ENCODE assay signal across 33 mouse cellular contexts in the genomic region with DNA sequence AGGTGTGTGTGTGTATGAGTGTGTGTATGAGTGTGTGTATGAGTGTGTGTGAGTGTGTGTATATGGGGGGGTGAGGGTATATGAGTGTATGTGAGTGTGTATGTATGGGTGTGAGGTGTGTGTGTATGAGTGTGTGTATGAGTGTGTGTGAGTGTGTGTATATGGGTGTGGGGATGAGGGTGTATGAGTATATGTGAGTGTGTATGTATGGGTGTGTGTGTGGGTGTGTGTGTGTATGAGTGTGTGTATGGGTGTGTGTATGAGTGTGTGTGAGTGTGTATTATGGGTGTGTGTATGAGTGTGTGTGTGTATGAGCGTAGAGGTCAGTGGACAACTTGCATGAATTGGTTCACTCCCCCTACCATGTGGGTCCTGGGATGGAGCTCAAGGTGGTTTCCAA. TPM values are rescaled to one million over a fixed set of nuclear protein-coding genes. Genes with fewer than 3 reads are reported as not detected.
DNase-seq lines count a peak whose midpoint lies in the region; ATAC-seq and TF ChIP-seq lines count a peak whose summit lies in the region.
"Had no signal": no experiment of that assay in that cellular context is flagged by ENCODE, and none has a peak within 500 bp of the region (broad histone marks: within the 10 kb centered on the region; RNA-seq: fewer than 3 reads in every experiment).

No protein-coding gene starts in this region.

- ATAC-seq in hindbrain, embryonic 13.5 days (ENCODE audit: low FRiP score), result peak; percentile 54
- ATAC-seq in hindbrain, embryonic 16.5 days, result no peak
- ATAC-seq in lung, embryonic 15.5 days (ENCODE audit: borderline replicate concordance, extremely low read depth, low FRiP score, low TSS enrichment), result peak; percentile 39; the same call in 1 of the 2 replicates
- ATAC-seq in limb, embryonic 15.5 days (ENCODE audit: insufficient number of reproducible peaks, low FRiP score, low TSS enrichment, low read depth), result peak; percentile 49; the same call in 1 of the 2 replicates
- ATAC-seq: activated CD4-positive, CD25-positive, alpha-beta regulatory T cell, adult 4 months; forebrain, embryonic 16.5 days; inflammation-experienced regulatory T-cells, adult 6 months had no signal

- no peak overlapping the region for H3K4me3 ChIP-seq in hindbrain, embryonic 13.5 days
- no peak overlapping the region for H3K4me3 ChIP-seq in hindbrain, embryonic 16.5 days (ENCODE audit: low read length)
- no peak overlapping the region for H3K4me3 ChIP-seq in lung, embryonic 15.5 days
- no peak overlapping the region for H3K4me3 ChIP-seq in bone marrow macrophage, adult 2 months (ENCODE audit: insufficient read depth, low read length)
- H3K4me3 ChIP-seq in limb, embryonic 15.5 days, result no peak overlapping the region
- H3K4me3 ChIP-seq: embryonic facial prominence, embryonic 12.5 days; erythroblast, embryonic 14.5 days; heart, embryonic 15.5 days; midbrain, embryonic 10.5 days; neural tube, embryonic 15.5 days; stomach, embryonic 15.5 days had no signal

- H3K36me3 ChIP-seq in hindbrain, embryonic 13.5 days, result no peaks in the 10 kb centered on the region
- no peaks in the 10 kb centered on the region for H3K36me3 ChIP-seq in hindbrain, embryonic 16.5 days (ENCODE audit: control insufficient read depth, insufficient read depth, low read length)
- no peaks in the 10 kb centered on the region for H3K36me3 ChIP-seq in lung, embryonic 15.5 days
- no peaks in the 10 kb centered on the region for H3K36me3 ChIP-seq in limb, embryonic 15.5 days
- H3K36me3 ChIP-seq: embryonic facial prominence, embryonic 12.5 days; heart, embryonic 15.5 days; midbrain, embryonic 10.5 days; neural tube, embryonic 15.5 days; stomach, embryonic 15.5 days had no signal

- TF ChIP-seq CTCF in bone marrow macrophage, adult 2 months (IDR thresholded peaks at IDR 0.05; ENCODE audit: low read depth, low read length), result no peak

- no peak overlapping the region for H3K27ac ChIP-seq in hindbrain, embryonic 13.5 days
- no peak overlapping the region for H3K27ac ChIP-seq in hindbrain, embryonic 16.5 days (ENCODE audit: low read depth, low read length)
- no peak overlapping the region for H3K27ac ChIP-seq in lung, embryonic 15.5 days
- H3K27ac ChIP-seq in bone marrow macrophage, adult 2 months (ENCODE audit: insufficient read depth, low read depth, low read length), result peak overlapping the region; percentile 88
- peak overlapping the region; percentile 3; the same call in 1 of the 2 replicates for H3K27ac ChIP-seq in limb, embryonic 15.5 days
- H3K27ac ChIP-seq: embryonic facial prominence, embryonic 12.5 days; heart, embryonic 15.5 days; hindbrain, embryonic 14.5 days; kidney, postnatal 0 days; midbrain, embryonic 10.5 days; neural tube, embryonic 15.5 days; stomach, embryonic 15.5 days had no signal

- H3K9me3 ChIP-seq in hindbrain, embryonic 13.5 days, result no peaks in the 10 kb centered on the region
- H3K9me3 ChIP-seq in hindbrain, embryonic 16.5 days (ENCODE audit: control insufficient read depth, low read length), result no peaks in the 10 kb centered on the region
- no peaks in the 10 kb centered on the region for H3K9me3 ChIP-seq in lung, embryonic 15.5 days
- H3K9me3 ChIP-seq in limb, embryonic 15.5 days, result no peaks in the 10 kb centered on the region
- H3K9me3 ChIP-seq: embryonic facial prominence, embryonic 12.5 days; heart, embryonic 15.5 days; midbrain, embryonic 10.5 days; neural tube, embryonic 15.5 days; stomach, embryonic 15.5 days had no signal

- no peaks in the 10 kb centered on the region for H3K4me1 ChIP-seq in hindbrain, embryonic 13.5 days (replicated peaks)
- H3K4me1 ChIP-seq in hindbrain, embryonic 16.5 days (ENCODE audit: control insufficient read depth, insufficient read depth, low read depth, low read length), result no peaks in the 10 kb centered on the region
- H3K4me1 ChIP-seq in lung, embryonic 15.5 days, result no peaks in the 10 kb centered on the region
- peaks cover 25% of the 10 kb centered on the region for H3K4me1 ChIP-seq in bone marrow macrophage, adult 2 months (ENCODE audit: control insufficient read depth, insufficient read depth, low read length)
- peaks cover 12% of the 10 kb centered on the region; the same call in 1 of the 2 replicates for H3K4me1 ChIP-seq in limb, embryonic 15.5 days
- H3K4me1 ChIP-seq: embryonic facial prominence, embryonic 12.5 days; heart, embryonic 15.5 days; midbrain, embryonic 10.5 days; neural tube, embryonic 15.5 days; stomach, embryonic 15.5 days had no signal

- no peak for DNase-seq in lung, postnatal 36 days
- no peak for DNase-seq in frontal cortex, postnatal 14 days (ENCODE audit: low spot score in 2 of 2)
- DNase-seq: adrenal gland, adult 8-10 months; cerebellum, adult 9-10 months; cerebellum, postnatal 36 days; gastrocnemius, postnatal 10 days; kidney, postnatal 4 days; lung, adult 2 months; retina, postnatal 1 day; right cerebral cortex, postnatal 14 days; thymus, postnatal 14 days had no signal

- 92% methylated on average over 1 of the region's 1 CpGs for WGBS in hindbrain, embryonic 13.5 days
- WGBS in hindbrain, embryonic 16.5 days, result 100% methylated on average over 1 of the region's 1 CpGs
- 75% methylated on average over 1 of the region's 1 CpGs for WGBS in lung, embryonic 15.5 days
- WGBS in limb, embryonic 15.5 days, result 94% methylated on average over 1 of the region's 1 CpGs

- H3K4me2 ChIP-seq in hindbrain, embryonic 13.5 days, result no peak overlapping the region
- no peak overlapping the region for H3K4me2 ChIP-seq in hindbrain, embryonic 16.5 days (ENCODE audit: low read length)
- H3K4me2 ChIP-seq in lung, embryonic 15.5 days, result no peak overlapping the region
- no peak overlapping the region for H3K4me2 ChIP-seq in limb, embryonic 15.5 days
- H3K4me2 ChIP-seq: embryonic facial prominence, embryonic 12.5 days; heart, embryonic 15.5 days; hindbrain, embryonic 14.5 days; liver, embryonic 11.5 days; neural tube, embryonic 15.5 days; stomach, embryonic 15.5 days had no signal

- TF ChIP-seq POLR2A in bone marrow macrophage, adult 2 months (IDR thresholded peaks at IDR 0.05; ENCODE audit: borderline replicate concordance, low read depth, low read length), result no peak

- no peaks in the 10 kb centered on the region for H3K27me3 ChIP-seq in hindbrain, embryonic 13.5 days
- H3K27me3 ChIP-seq in hindbrain, embryonic 16.5 days (replicated peaks; ENCODE audit: control insufficient read depth, insufficient read depth, low read length), result no peaks in the 10 kb centered on the region
- no peaks in the 10 kb centered on the region for H3K27me3 ChIP-seq in lung, embryonic 15.5 days
- no peaks in the 10 kb centered on the region for H3K27me3 ChIP-seq in limb, embryonic 15.5 days
- H3K27me3 ChIP-seq: embryonic facial prominence, embryonic 12.5 days; heart, embryonic 15.5 days; neural tube, embryonic 15.5 days; stomach, embryonic 15.5 days had no signal

- H3K9ac ChIP-seq in hindbrain, embryonic 13.5 days, result no peak overlapping the region
- no peak overlapping the region for H3K9ac ChIP-seq in hindbrain, embryonic 16.5 days (ENCODE audit: low read depth, low read length)
- H3K9ac ChIP-seq in lung, embryonic 15.5 days, result no peak overlapping the region
- no peak overlapping the region for H3K9ac ChIP-seq in limb, embryonic 15.5 days
- H3K9ac ChIP-seq: embryonic facial prominence, embryonic 12.5 days; heart, embryonic 15.5 days; hindbrain, embryonic 14.5 days; neural tube, embryonic 15.5 days; stomach, embryonic 15.5 days had no signal

RNA-seq across cellular contexts. Expression of a gene that starts 8.9 kb away (rescaled TPM):
- 0.71 and 1.1 TPM in 2 replicates for polyA plus RNA-seq in hindbrain, embryonic 13.5 days (2015; fragmentation: Nextera tagmentation; extraction: Ambion mirVana)
- polyA plus RNA-seq in hindbrain, embryonic 16.5 days (2015; fragmentation: Nextera tagmentation; extraction: Ambion mirVana), result 0.33 and 0.54 TPM in 2 replicates
- polyA plus RNA-seq in lung, embryonic 15.5 days (2015; fragmentation: Nextera tagmentation; extraction: Ambion mirVana), result not detected in 2 replicates
- 0.45 TPM in 1 of 2 replicates, not detected in the other for polyA plus RNA-seq in bone marrow macrophage, adult 2 months (2012; ENCODE audit: insufficient read depth, insufficient read length, missing spikeins)
- polyA plus RNA-seq in limb, embryonic 15.5 days (2015; fragmentation: Nextera tagmentation; extraction: Ambion mirVana), result 0.18 and 0.19 TPM in 2 replicates
- polyA plus RNA-seq: embryonic facial prominence, embryonic 12.5 days; erythroblast, embryonic 14.5 days; forebrain, embryonic 11.5 days; gonadal fat pad, adult 2 months; heart, embryonic 15.5 days; kidney, adult 2 months; kidney, postnatal 0 days; lung, adult 2 months; midbrain, embryonic 10.5 days; urinary bladder, adult 2 months had no signal

RNA-seq across cellular contexts. Expression of a gene that starts 39.0 kb away (rescaled TPM):
- polyA plus RNA-seq in hindbrain, embryonic 13.5 days (2015; fragmentation: Nextera tagmentation; extraction: Ambion mirVana), result 1.7 and 1.9 TPM in 2 replicates
- 3.6 and 3.9 TPM in 2 replicates for polyA plus RNA-seq in hindbrain, embryonic 16.5 days (2015; fragmentation: Nextera tagmentation; extraction: Ambion mirVana)
- 17.5 and 19.2 TPM in 2 replicates for polyA plus RNA-seq in lung, embryonic 15.5 days (2015; fragmentation: Nextera tagmentation; extraction: Ambion mirVana)
- 0.32 TPM in 1 of 2 replicates, not detected in the other for polyA plus RNA-seq in bone marrow macrophage, adult 2 months (2012; ENCODE audit: insufficient read depth, insufficient read length, missing spikeins)
- 63.6 and 80.5 TPM in 2 replicates for polyA plus RNA-seq in limb, embryonic 15.5 days (2015; fragmentation: Nextera tagmentation; extraction: Ambion mirVana)
- polyA plus RNA-seq: activated CD4-positive, CD25-positive, alpha-beta regulatory T cell, adult 4 months; erythroblast, embryonic 14.5 days; inflammation-experienced regulatory T-cells, adult 6 months had no signal

RNA-seq across cellular contexts. Expression of a gene that starts 46.1 kb away (rescaled TPM):
- polyA plus RNA-seq in hindbrain, embryonic 13.5 days (2015; fragmentation: Nextera tagmentation; extraction: Ambion mirVana), result 102 and 103 TPM in 2 replicates
- polyA plus RNA-seq in hindbrain, embryonic 16.5 days (2015; fragmentation: Nextera tagmentation; extraction: Ambion mirVana), result 105 and 116 TPM in 2 replicates
- polyA plus RNA-seq in lung, embryonic 15.5 days (2015; fragmentation: Nextera tagmentation; extraction: Ambion mirVana), result 9.1 and 12.3 TPM in 2 replicates
- polyA plus RNA-seq in bone marrow macrophage, adult 2 months (2012; ENCODE audit: insufficient read depth, insufficient read length, missing spikeins), result not detected in 2 replicates
- polyA plus RNA-seq in limb, embryonic 15.5 days (2015; fragmentation: Nextera tagmentation; extraction: Ambion mirVana), result 9.3 and 11.6 TPM in 2 replicates
- polyA plus RNA-seq: erythroblast, embryonic 14.5 days; small intestine, adult 2 months had no signal

RNA-seq across cellular contexts. Expression of a gene that starts 57.6 kb away (rescaled TPM):
- polyA plus RNA-seq in hindbrain, embryonic 13.5 days (2015; fragmentation: Nextera tagmentation; extraction: Ambion mirVana), result 1.5 and 2.5 TPM in 2 replicates
- 1.3 and 2.8 TPM in 2 replicates for polyA plus RNA-seq in hindbrain, embryonic 16.5 days (2015; fragmentation: Nextera tagmentation; extraction: Ambion mirVana)
- 6.3 and 6.5 TPM in 2 replicates for polyA plus RNA-seq in lung, embryonic 15.5 days (2015; fragmentation: Nextera tagmentation; extraction: Ambion mirVana)
- polyA plus RNA-seq in bone marrow macrophage, adult 2 months (2012; ENCODE audit: insufficient read depth, insufficient read length, missing spikeins), result 664 and 728 TPM in 2 replicates
- 4.0 and 4.5 TPM in 2 replicates for polyA plus RNA-seq in limb, embryonic 15.5 days (2015; fragmentation: Nextera tagmentation; extraction: Ambion mirVana)
- polyA plus RNA-seq: erythroblast, embryonic 14.5 days had no signal

Comparison
In these comparisons a context has a peak if more than half of its experiments do, and no peak if none do; other contexts are left out.
1. H3K27ac ChIP-seq: peak in bone marrow macrophage, adult 2 months (single experiment) and limb, embryonic 15.5 days (single experiment); none in hindbrain, embryonic 13.5 days (single experiment), hindbrain, embryonic 16.5 days (single experiment) and lung, embryonic 15.5 days (single experiment).
2. RNA of a gene that starts 46.1 kb away (polyA plus RNA-seq): 105 to 116 TPM in hindbrain, embryonic 16.5 days, 102 to 103 TPM in hindbrain, embryonic 13.5 days, 9.1 to 12.3 TPM in lung, embryonic 15.5 days and 9.3 to 11.6 TPM in limb, embryonic 15.5 days; not detected in bone marrow macrophage, adult 2 months; every median in the first group is over 10 times any median in the second.